Mouse (Mus musculus) urinary bladder, adult 2 months (tissue): Measurements from ENCODE around the gene Ezh1. TPM values are rescaled to one million over a fixed set of nuclear protein-coding genes. Genes with fewer than 3 reads are reported as not detected.

Source experiments
- DNase-seq: peaks from one replicate; pipeline ENCODE4 v3.0.0; 2022; ENCODE audit warnings: low spot score
- polyA plus RNA-seq: library from polyadenylated mRNA; depleted of rRNA; stranded (reverse); fragments of >200 nt; gene quantifications from 2 replicates; pipeline ENCODE4 v1.2.3, GENCODE M21; 2012

The Ezh1 gene
- polyA plus RNA-seq, 1 experiment = 45.0 TPM

GRCm38 (mm10) chr11:101246702-101247012 lies 20.4 kb upstream of the Ezh1 start:
- DNase-seq = no peak

- DNase-seq = no peak
These were observed 19.8 kb upstream of the Ezh1 start, which contains the start of gene Ramp2 for GRCm38 (mm10) chr11:101245855-101246701. Gene Ramp2 (plus strand): TSS chr11:101246028.

- no peak for DNase-seq
These were observed 18.8 kb upstream of the Ezh1 start for GRCm38 (mm10) chr11:101245071-101245470.

GRCm38 (mm10) chr11:101238071-101238647 lies 11.9 kb upstream of the Ezh1 start:
- DNase-seq = no peak

GRCm38 (mm10) chr11:101236782-101237181 lies 10.5 kb upstream of the Ezh1 start:
- no peak for DNase-seq

GRCm38 (mm10) chr11:101235429-101235828 lies 9.2 kb upstream of the Ezh1 start:
- no peak for DNase-seq

GRCm38 (mm10) chr11:101234124-101234523 lies 7.9 kb upstream of the Ezh1 start:
- DNase-seq = no peak

GRCm38 (mm10) chr11:101233240-101233639 lies 7.0 kb upstream of the Ezh1 start:
- no peak for DNase-seq

GRCm38 (mm10) chr11:101232010-101232839 lies 6.0 kb upstream of the Ezh1 start:
- no peak for DNase-seq

- DNase-seq = no peak
These were observed 5.0 kb upstream of the Ezh1 start for GRCm38 (mm10) chr11:101230991-101231871.

- DNase-seq = no peak
These were observed 4.3 kb upstream of the Ezh1 start for GRCm38 (mm10) chr11:101230526-101230925.

- DNase-seq = no peak
These were observed 3.8 kb upstream of the Ezh1 start for GRCm38 (mm10) chr11:101230061-101230511.

- no peak for DNase-seq
These were observed 3.2 kb upstream of the Ezh1 start for GRCm38 (mm10) chr11:101229361-101229900.

- no peak for DNase-seq
These were observed 765 bp downstream of the Ezh1 start for GRCm38 (mm10) chr11:101225331-101226064.

- DNase-seq = no peak
These were observed 1.9 kb downstream of the Ezh1 start for GRCm38 (mm10) chr11:101224337-101224736.

GRCm38 (mm10) chr11:101221306-101221986 lies 4.8 kb downstream of the Ezh1 start:
- DNase-seq = no peak

- DNase-seq = no peak
These were observed 5.4 kb downstream of the Ezh1 start for GRCm38 (mm10) chr11:101220853-101221252.

- no peak for DNase-seq
These were observed 7.7 kb downstream of the Ezh1 start for GRCm38 (mm10) chr11:101218436-101219055.

GRCm38 (mm10) chr11:101216936-101217335 lies 9.3 kb downstream of the Ezh1 start:
- no peak for DNase-seq
